Mouse (Mus musculus): ENCODE measurements at regions not wholly inside any gene's neighbourhood (a gene's known extent, or its start where the extent isn't known, plus 50 kb on each side); places are given as distances from the start of the nearest gene placed in this dataset.

DNA sequence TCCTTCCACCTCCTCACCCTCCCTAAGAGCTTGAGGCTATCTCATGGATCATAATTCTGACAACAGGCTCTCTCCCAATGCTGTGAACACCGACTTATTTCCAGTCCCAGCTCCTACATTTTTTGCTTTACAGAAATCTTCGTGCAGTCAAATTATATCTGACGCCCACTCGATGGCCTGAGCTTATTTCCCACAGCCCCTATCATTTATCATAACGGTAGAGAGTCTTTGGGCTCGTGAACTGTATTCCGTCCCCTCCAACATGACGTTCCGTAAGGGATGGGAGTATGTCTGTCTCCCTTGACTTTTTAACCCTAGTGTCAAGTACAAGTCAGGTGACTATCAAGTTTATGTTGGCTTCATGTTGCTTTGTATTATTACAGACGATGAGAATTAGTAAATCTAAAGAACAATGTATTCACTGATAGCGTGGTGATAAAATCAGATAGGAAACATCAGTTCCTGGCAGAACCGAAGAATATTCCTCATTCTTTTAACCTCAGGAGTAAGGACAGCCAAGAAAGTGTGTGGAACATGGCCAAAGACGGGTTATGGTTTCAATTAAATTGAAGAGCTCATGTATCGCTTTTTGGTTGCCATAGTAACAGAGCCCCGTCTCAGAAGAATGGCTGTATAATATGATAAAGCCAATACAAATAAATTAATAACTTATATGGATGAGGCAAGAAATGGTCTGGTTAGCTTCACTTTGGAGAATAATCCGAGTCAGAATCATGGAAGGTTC lies 145.5 kb upstream of the Dyrk2 start:
- TF ChIP-seq GATA1 (IDR thresholded peaks at IDR 0.05; ENCODE audit: low read depth, low read length) (no peak), POLR2AphosphoS5 (IDR thresholded peaks at IDR 0.05; ENCODE audit: borderline replicate concordance, low read depth, low read length) (no peak), TAL1 (IDR thresholded peaks at IDR 0.05; ENCODE audit: low read length) (no peak), CTCF (IDR thresholded peaks at IDR 0.05 in 2 of 3, conservative IDR thresholded peaks at IDR 0.05 in 1 of 3; ENCODE audit: control insufficient read depth in 1 of 3, insufficient read depth in 1 of 3, low read depth in 2 of 3, low read length in 3 of 3, poor library complexity in 1 of 3, severe bottlenecking in 1 of 3) (no peak), HCFC1 (IDR thresholded peaks at IDR 0.05; ENCODE audit: low read depth, low read length) (no peak), EP300 (IDR thresholded peaks at IDR 0.05; ENCODE audit: low read depth in 1 of 2, low read length in 2 of 2) (no peak), TCF12 (IDR thresholded peaks at IDR 0.05; ENCODE audit: low read depth, low read length) (no peak)
